Mouse (Mus musculus) megakaryocyte, embryonic 14.5 days (primary cell): ENCODE measurements around the gene Olfr556.

ENCODE experiments used
- FLI1 ChIP-seq: IDR thresholded peaks from 2 replicates; pipeline ENCODE4 v1.6.1; 2012; ENCODE audit warnings: low read length, inconsistent platforms, mixed read lengths
- GATA1 ChIP-seq: IDR thresholded peaks from 3 replicates; pipeline ENCODE4 v1.6.1; 2012; ENCODE audit warnings: mixed read lengths, low read length, inconsistent platforms, borderline replicate concordance

GRCm38 (mm10) chr7:102664599-102664998 is at the start of gene Olfr556:
- no peak for TF ChIP-seq FLI1
- no peak for TF ChIP-seq GATA1
